Mouse (Mus musculus) liver, embryonic 11.5 days (tissue): Measurements from ENCODE around the gene Clca3a1. TPM values are rescaled to one million over a fixed set of nuclear protein-coding genes. Genes with fewer than 3 reads are reported as not detected.
A peak's percentile ranks its signal among the peaks of the same experiment; 100 is the strongest.

ENCODE experiments used
- ATAC-seq: fragments of 200-750 bp; cut with Nextera tagmentation; replicated peaks from 2 replicates; pipeline ENCODE4 v1.8.0; 2017; ENCODE audit warnings: moderate number of reproducible peaks, mild to moderate bottlenecking, moderate TSS enrichment, moderate library complexity; ENCODE audit not compliant: low FRiP score
- DNase-seq: peaks from one replicate; pipeline ENCODE4 v3.0.0-alpha.2; 2017; ENCODE audit warnings: low spot score
- H3K27ac ChIP-seq: fragments of 300-500 bp; sonication (generic); 2 replicates; pipeline ENCODE4 v1.5.1; 2014; ENCODE audit warnings: mild to moderate bottlenecking, low read depth, low read length, control low read depth
- H3K27me3 ChIP-seq: fragments of 300-500 bp; sonication (generic); replicated peaks from 2 replicates; pipeline ENCODE4 v1.6.1; 2014; ENCODE audit warnings: low read length, mixed read lengths; ENCODE audit not compliant: control insufficient read depth, insufficient read depth
- H3K36me3 ChIP-seq: fragments of 300-500 bp; sonication (generic); 2 replicates; pipeline ENCODE4 v1.6.1; 2014; ENCODE audit warnings: mild to moderate bottlenecking, low read length, moderate library complexity, mixed read lengths; ENCODE audit not compliant: control insufficient read depth, insufficient read depth
- H3K4me1 ChIP-seq: fragments of 300-500 bp; sonication (generic); replicated peaks from 2 replicates; pipeline ENCODE4 v1.6.1; 2014; ENCODE audit warnings: low read length, mixed read lengths; ENCODE audit not compliant: control insufficient read depth, insufficient read depth
- H3K4me2 ChIP-seq: fragments of 300-500 bp; sonication (generic); 2 replicates; pipeline ENCODE4 v1.6.1; 2014; ENCODE audit warnings: mild to moderate bottlenecking, control low read depth, moderate library complexity
- H3K4me3 ChIP-seq: fragments of 300-500 bp; sonication (generic); 2 replicates; pipeline ENCODE4 v1.5.1; 2014; ENCODE audit warnings: low read depth, low read length, control low read depth
- H3K9ac ChIP-seq: fragments of 300-500 bp; sonication (generic); 2 replicates; pipeline ENCODE4 v1.6.1; 2014; ENCODE audit warnings: low read depth, low read length, control low read depth
- H3K9me3 ChIP-seq: fragments of 300-500 bp; sonication (generic); 2 replicates; pipeline ENCODE4 v1.6.1; 2016; ENCODE audit warnings: low read length, inconsistent platforms, mixed read lengths; ENCODE audit not compliant: control insufficient read depth
- WGBS: fragments of 180-500 bp; shearing (Covaris S2); extraction: QIAGEN DNeasy Blood & Tissue Kit; methylation state at CpG from one replicate; pipeline ENCODE4 v1.1.7; 2014; 5-methylcytosine and 5-hydroxymethylcytosine counted together
- polyA plus RNA-seq: library from polyadenylated mRNA; unstranded; fragments of >200 nt; fragmentation: Nextera tagmentation; extraction: Ambion mirVana; gene quantifications from 2 replicates; pipeline ENCODE4 v1.2.1, GENCODE M21; 2014

Gene Clca3a1
- polyA plus RNA-seq, 1 experiment from 2014 or later, result 3.0 TPM

GRCm38 (mm10) chr3:144694040-144694439 is 66.7 kb downstream of the Clca3a1 start:
- Histone ChIP-seq H3K9ac (no peak overlapping the region), H3K27ac (no peak overlapping the region), H3K4me1 (peaks cover 11% of the 10 kb centered on the region), H3K4me2 (no peak overlapping the region), H3K36me3 (peaks cover 23% of the 10 kb centered on the region), H3K9me3 (no peaks in the 10 kb centered on the region), H3K27me3 (no peaks in the 10 kb centered on the region), H3K4me3 (no peak overlapping the region)
- WGBS, result 90% methylated on average over 10 of the region's 10 CpGs
- ATAC-seq, result no peak
- DNase-seq, result no peak

- no peak for DNase-seq
- no peak overlapping the region for H3K27ac ChIP-seq
- 62% methylated on average over 3 of the region's 3 CpGs for whole genome bisulfite sequencing
- no peak overlapping the region for H3K9ac ChIP-seq
- peaks cover 5% of the 10 kb centered on the region for H3K4me1 ChIP-seq
- no peaks in the 10 kb centered on the region for H3K27me3 ChIP-seq
- H3K36me3 ChIP-seq, result peaks cover 20% of the 10 kb centered on the region
- no peak overlapping the region for H3K4me3 ChIP-seq
- no peak overlapping the region for H3K4me2 ChIP-seq
- no peaks in the 10 kb centered on the region for H3K9me3 ChIP-seq
- no peak for ATAC-seq
Observed at GRCm38 (mm10) chr3:144692052-144692451, 68.7 kb downstream of the Clca3a1 start.

GRCm38 (mm10) chr3:144689236-144689635 is 71.5 kb downstream of the Clca3a1 start:
- H3K9ac ChIP-seq, result no peak overlapping the region

GRCm38 (mm10) chr3:144688284-144688683 is 72.5 kb downstream of the Clca3a1 start:
- no peaks in the 10 kb centered on the region for H3K9me3 ChIP-seq
- H3K9ac ChIP-seq, result no peak overlapping the region
- DNase-seq (no peak), ATAC-seq (no peak)
- H3K36me3 ChIP-seq, result no peaks in the 10 kb centered on the region
- H3K27me3 ChIP-seq, result no peaks in the 10 kb centered on the region
- no peak overlapping the region for H3K27ac ChIP-seq
- peaks cover 15% of the 10 kb centered on the region for H3K4me1 ChIP-seq
- H3K4me2 ChIP-seq, result no peak overlapping the region
- no peak overlapping the region for H3K4me3 ChIP-seq
- WGBS, result 89% methylated on average over 8 of the region's 8 CpGs

More at GRCm38 (mm10) chr3:144689236-144689635, 71.5 kb downstream of the Clca3a1 start:
- H3K36me3 ChIP-seq, result peaks cover 5% of the 10 kb centered on the region
- WGBS, result 20% methylated on average over 11 of the region's 11 CpGs
- ATAC-seq, result peak; percentile 98
- DNase-seq, result peak; percentile 66
- no peaks in the 10 kb centered on the region for H3K27me3 ChIP-seq
- H3K4me2 ChIP-seq, result peak overlapping the region; percentile 15; the same call in 1 of the 2 replicates
- H3K4me1 ChIP-seq, result peaks cover 6% of the 10 kb centered on the region
- H3K4me3 ChIP-seq, result no peak overlapping the region
- no peak overlapping the region for H3K27ac ChIP-seq
- no peaks in the 10 kb centered on the region for H3K9me3 ChIP-seq

GRCm38 (mm10) chr3:144687618-144688017 is 73.2 kb downstream of the Clca3a1 start:
- Histone ChIP-seq H3K4me1 (peaks cover 21% of the 10 kb centered on the region), H3K4me2 (no peak overlapping the region), H3K27me3 (no peaks in the 10 kb centered on the region), H3K4me3 (no peak overlapping the region), H3K9me3 (no peaks in the 10 kb centered on the region), H3K36me3 (no peaks in the 10 kb centered on the region), H3K27ac (no peak overlapping the region), H3K9ac (no peak overlapping the region)
- ATAC-seq (no peak), DNase-seq (no peak)
- 92% methylated on average over 9 of the region's 9 CpGs for WGBS

- ATAC-seq (no peak), DNase-seq (no peak)
- no peaks in the 10 kb centered on the region for H3K36me3 ChIP-seq
- no peak overlapping the region for H3K4me2 ChIP-seq
- H3K4me3 ChIP-seq, result no peak overlapping the region
- no peaks in the 10 kb centered on the region for H3K27me3 ChIP-seq
- H3K9me3 ChIP-seq, result no peaks in the 10 kb centered on the region
- WGBS, result 81% methylated on average over 5 of the region's 5 CpGs
- no peak overlapping the region for H3K27ac ChIP-seq
- H3K9ac ChIP-seq, result no peak overlapping the region
- H3K4me1 ChIP-seq, result peaks cover 36% of the 10 kb centered on the region
Observed at GRCm38 (mm10) chr3:144686146-144686545, 74.6 kb downstream of the Clca3a1 start.

GRCm38 (mm10) chr3:144683136-144683814 is 77.5 kb downstream of the Clca3a1 start:
- no peak for DNase-seq
- peak; percentile 87 for ATAC-seq
- Histone ChIP-seq H3K4me2 (peak overlapping the region; percentile 8), H3K27me3 (no peaks in the 10 kb centered on the region), H3K4me1 (peaks cover 37% of the 10 kb centered on the region), H3K9ac (0 out of 2 replicates have a peak overlapping the region, but pooled peaks have one; percentile 39), H3K27ac (peak overlapping the region; percentile 68), H3K4me3 (no peak overlapping the region), H3K9me3 (no peaks in the 10 kb centered on the region), H3K36me3 (no peaks in the 10 kb centered on the region)
- 58% methylated on average over 12 of the region's 12 CpGs for WGBS

- H3K36me3 ChIP-seq, result no peaks in the 10 kb centered on the region
- ATAC-seq, result peak; percentile 59
- peaks cover 37% of the 10 kb centered on the region for H3K4me1 ChIP-seq
- no peaks in the 10 kb centered on the region for H3K9me3 ChIP-seq
- no peak for DNase-seq
- 54% methylated on average over 5 of the region's 5 CpGs for WGBS
- H3K9ac ChIP-seq, result no peak overlapping the region
- peak overlapping the region; percentile 29; the same call in 1 of the 2 replicates for H3K27ac ChIP-seq
- no peak overlapping the region for H3K4me3 ChIP-seq
- H3K4me2 ChIP-seq, result no peak overlapping the region
- H3K27me3 ChIP-seq, result no peaks in the 10 kb centered on the region
Observed at GRCm38 (mm10) chr3:144681542-144681941, 79.2 kb downstream of the Clca3a1 start.

- Histone ChIP-seq H3K9me3 (no peaks in the 10 kb centered on the region), H3K4me1 (peaks cover 37% of the 10 kb centered on the region), H3K36me3 (no peaks in the 10 kb centered on the region), H3K27me3 (no peaks in the 10 kb centered on the region), H3K4me2 (no peak overlapping the region), H3K9ac (no peak overlapping the region), H3K4me3 (no peak overlapping the region), H3K27ac (no peak overlapping the region)
- WGBS, result 72% methylated on average over 8 of the region's 8 CpGs
- no peak for ATAC-seq
- DNase-seq, result no peak
Observed at GRCm38 (mm10) chr3:144679701-144680159, 81.0 kb downstream of the Clca3a1 start.
